Mouse (Mus musculus) kidney, adult 2 months (tissue): ENCODE results near the gene Mvb12b. TPM values are rescaled to one million over a fixed set of nuclear protein-coding genes. Genes with fewer than 3 reads are reported as not detected.

Source experiments
- DNase-seq: peaks from one replicate; pipeline ENCODE4 v3.0.0; 2021
- H3K27ac ChIP-seq: fragments of 200-500 bp; 2 replicates; pipeline ENCODE4 v1.5.1; 2012; ENCODE audit warnings: low read depth, low read length, control low read depth, inconsistent platforms; ENCODE audit not compliant: insufficient read depth
- H3K27me3 ChIP-seq: fragments of 200-500 bp; replicated peaks from 2 replicates; pipeline ENCODE4 v1.6.1; 2012; ENCODE audit warnings: mild to moderate bottlenecking, moderate library complexity, low read length, inconsistent platforms; ENCODE audit not compliant: control insufficient read depth, insufficient read depth
- H3K36me3 ChIP-seq: fragments of 200-500 bp; 2 replicates; pipeline ENCODE4 v1.6.1; 2012; ENCODE audit warnings: mild to moderate bottlenecking, moderate library complexity, low read length, inconsistent platforms; ENCODE audit not compliant: control insufficient read depth, insufficient read depth
- H3K4me1 ChIP-seq: fragments of 200-500 bp; 2 replicates; pipeline ENCODE4 v1.6.1; 2011; ENCODE audit warnings: low read length; ENCODE audit not compliant: control insufficient read depth, insufficient read depth
- H3K4me3 ChIP-seq: fragments of 200-500 bp; 2 replicates; pipeline ENCODE4 v1.5.1; 2011; ENCODE audit warnings: mild to moderate bottlenecking, low read depth, low read length, control low read depth; ENCODE audit not compliant: insufficient read depth
- CTCF ChIP-seq: fragments of 200-500 bp; conservative IDR thresholded peaks from 2 replicates; pipeline ENCODE4 v1.5.1; 2011; ENCODE audit warnings: low read depth, mild to moderate bottlenecking, control low read depth, low read length, moderate library complexity, mixed read lengths; ENCODE audit not compliant: insufficient read depth, insufficient read length
- POLR2A ChIP-seq: fragments of 200-500 bp; IDR thresholded peaks from one replicate; pipeline ENCODE4 v1.6.1; 2011; ENCODE audit warnings: low read depth, low read length, control low read depth
- WGBS: fragments of 180-500 bp; shearing (Covaris S2); methylation state at CpG from one replicate; pipeline ENCODE4 v1.1.7; 2018; 5-methylcytosine and 5-hydroxymethylcytosine counted together
- polyA plus RNA-seq: library from polyadenylated mRNA; depleted of rRNA; stranded (reverse); fragments of >200 nt; gene quantifications from 2 replicates; pipeline ENCODE4 v1.2.3, GENCODE M21; 2012

Mvb12b gene
- polyA plus RNA-seq, 1 experiment, result 29.2 TPM

GRCm38 (mm10) chr2:33912741-33913140, 25.0 kb upstream of the Mvb12b start:
- TF ChIP-seq POLR2A, result no peak
- TF ChIP-seq CTCF, result no peak
- Histone ChIP-seq H3K4me3 (no peak overlapping the region), H3K27me3 (no peaks in the 10 kb centered on the region), H3K27ac (no peak overlapping the region), H3K36me3 (no peaks in the 10 kb centered on the region), H3K4me1 (no peaks in the 10 kb centered on the region)
- 88% methylated on average over 3 of the region's 3 CpGs for WGBS
- DNase-seq, result no peak

- no peak overlapping the region for H3K4me3 ChIP-seq
- H3K4me1 ChIP-seq, result no peaks in the 10 kb centered on the region
- WGBS, result 42% methylated on average over 8 of the region's 8 CpGs
- no peaks in the 10 kb centered on the region for H3K27me3 ChIP-seq
- H3K27ac ChIP-seq, result peak overlapping the region; percentile 35; the same call in 1 of the 2 replicates
- no peaks in the 10 kb centered on the region for H3K36me3 ChIP-seq
- DNase-seq, result peak; percentile 56
- no peak for TF ChIP-seq POLR2A
- no peak for TF ChIP-seq CTCF
Observed at GRCm38 (mm10) chr2:33908374-33908773, 20.6 kb upstream of the Mvb12b start.

GRCm38 (mm10) chr2:33907174-33907573, 19.4 kb upstream of the Mvb12b start:
- Histone ChIP-seq H3K27ac (no peak overlapping the region), H3K36me3 (no peaks in the 10 kb centered on the region), H3K27me3 (no peaks in the 10 kb centered on the region), H3K4me3 (no peak overlapping the region), H3K4me1 (no peaks in the 10 kb centered on the region)
- WGBS, result 91% methylated on average over 6 of the region's 6 CpGs
- no peak for DNase-seq
- TF ChIP-seq POLR2A (no peak), CTCF (no peak)

GRCm38 (mm10) chr2:33895829-33896228, 8.1 kb upstream of the Mvb12b start:
- Histone ChIP-seq H3K27me3 (no peaks in the 10 kb centered on the region; the same call in 1 of the 2 replicates), H3K4me3 (no peak overlapping the region), H3K27ac (no peak overlapping the region), H3K4me1 (no peaks in the 10 kb centered on the region), H3K36me3 (no peaks in the 10 kb centered on the region)
- TF ChIP-seq POLR2A, result no peak
- no peak; the same call in 1 of the 2 replicates for TF ChIP-seq CTCF
- DNase-seq, result no peak
- WGBS, result 91% methylated on average over 3 of the region's 3 CpGs

- TF ChIP-seq POLR2A, result no peak
- 0 out of 2 replicates have a peak, but pooled peaks have one; percentile 14 for TF ChIP-seq CTCF
- DNase-seq, result no peak
- WGBS, result 92% methylated on average over 3 of the region's 3 CpGs
- Histone ChIP-seq H3K4me1 (no peaks in the 10 kb centered on the region), H3K27me3 (no peaks in the 10 kb centered on the region; the same call in 1 of the 2 replicates), H3K4me3 (no peak overlapping the region), H3K36me3 (no peaks in the 10 kb centered on the region), H3K27ac (no peak overlapping the region)
Observed at GRCm38 (mm10) chr2:33893151-33893550, 5.4 kb upstream of the Mvb12b start.

- Histone ChIP-seq H3K36me3 (no peaks in the 10 kb centered on the region), H3K27me3 (no peaks in the 10 kb centered on the region; the same call in 1 of the 2 replicates), H3K4me3 (no peak overlapping the region), H3K4me1 (peaks cover 5% of the 10 kb centered on the region; the same call in 1 of the 2 replicates), H3K27ac (no peak overlapping the region)
- WGBS, result 71% methylated on average over 7 of the region's 7 CpGs
- no peak for TF ChIP-seq POLR2A
- no peak for TF ChIP-seq CTCF
- no peak for DNase-seq
Observed at GRCm38 (mm10) chr2:33892354-33892753, 4.6 kb upstream of the Mvb12b start.

GRCm38 (mm10) chr2:33888100-33888385, 297 bp upstream of the Mvb12b start:
- no peak overlapping the region for H3K27ac ChIP-seq
- H3K4me1 ChIP-seq, result peaks cover 10% of the 10 kb centered on the region; the same call in 1 of the 2 replicates
- TF ChIP-seq POLR2A (no peak), CTCF (no peak)
- no peak for DNase-seq
- H3K4me3 ChIP-seq, result peak overlapping the region; percentile 57; the same call in 1 of the 2 replicates
- no peaks in the 10 kb centered on the region for H3K27me3 ChIP-seq
- 46% methylated on average over 6 of the region's 6 CpGs for WGBS
- H3K36me3 ChIP-seq, result no peaks in the 10 kb centered on the region
